Mouse (Mus musculus) mature B cell (primary cell): ENCODE results near the gene Msln.
"Not testable (repeated sequence)": the region's sequence is repeated elsewhere in the genome, so short reads cannot be mapped to it uniquely, and the experiment has no call there.

Experiments used
- in situ Hi-C: fragments of 300-500 bp; cut with MboI; formaldehyde crosslinking; loops from 2 replicates; pipeline ENCODE4 v1.14.3; 2019

The Msln gene

DNA sequence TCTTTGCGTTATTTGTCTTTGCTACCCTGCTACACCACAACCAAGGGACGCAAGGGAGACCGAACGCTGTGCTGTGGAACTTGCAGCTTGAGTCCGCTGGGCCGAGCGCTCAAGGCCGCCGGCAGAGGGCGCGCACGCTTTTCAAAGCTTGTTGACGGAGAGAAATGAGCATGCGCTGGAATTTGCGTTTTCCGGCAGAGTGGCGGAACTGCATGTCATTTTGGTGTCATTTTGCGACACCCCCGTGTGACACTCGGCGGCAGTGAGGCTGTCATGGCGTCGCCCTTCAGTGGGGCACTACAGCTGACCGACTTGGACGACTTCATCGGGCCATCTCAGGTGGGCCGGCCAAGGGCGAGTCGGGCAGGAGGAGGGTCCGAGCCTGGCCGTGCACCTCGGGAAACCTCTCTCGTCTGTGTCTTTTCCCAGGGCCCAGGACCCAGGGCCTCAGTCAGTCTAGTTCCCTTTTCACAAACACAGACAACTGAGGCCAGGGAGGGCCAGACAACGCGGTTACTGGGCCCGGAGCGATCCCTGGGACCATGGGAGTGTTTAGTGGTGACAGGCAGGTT is 19.5 kb upstream of the Msln start, which contains the start of gene Narfl:
TSS of gene Narfl (plus strand) at position 228 of the 572 bp plus-strand sequence.
- in situ Hi-C loops, result no loop called here

DNA sequence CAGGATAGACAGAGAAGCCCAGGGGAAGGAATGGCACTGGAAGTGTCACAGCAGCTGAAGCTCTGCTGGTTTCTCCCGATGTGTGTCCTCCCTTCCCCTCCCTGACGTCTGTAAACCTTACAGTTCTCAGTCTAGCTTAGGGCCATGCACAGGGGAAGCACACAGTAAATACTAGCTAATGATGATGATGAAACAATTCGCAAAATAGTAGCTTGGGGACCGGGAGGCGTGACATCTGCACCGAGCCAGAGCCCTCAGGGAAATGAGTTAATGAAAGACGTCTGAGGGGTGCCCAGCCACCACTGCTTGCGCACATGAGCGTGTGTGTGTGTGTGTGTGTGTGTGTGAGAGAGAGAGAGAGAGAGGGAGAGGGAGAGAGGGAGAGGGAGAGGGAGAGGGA is 15.2 kb upstream of the Msln start:
- in situ Hi-C loops, result loop anchor here (5.0 kb wide), 1 partner anchor 33 kb away; no protein-coding TSS in a partner anchor

DNA sequence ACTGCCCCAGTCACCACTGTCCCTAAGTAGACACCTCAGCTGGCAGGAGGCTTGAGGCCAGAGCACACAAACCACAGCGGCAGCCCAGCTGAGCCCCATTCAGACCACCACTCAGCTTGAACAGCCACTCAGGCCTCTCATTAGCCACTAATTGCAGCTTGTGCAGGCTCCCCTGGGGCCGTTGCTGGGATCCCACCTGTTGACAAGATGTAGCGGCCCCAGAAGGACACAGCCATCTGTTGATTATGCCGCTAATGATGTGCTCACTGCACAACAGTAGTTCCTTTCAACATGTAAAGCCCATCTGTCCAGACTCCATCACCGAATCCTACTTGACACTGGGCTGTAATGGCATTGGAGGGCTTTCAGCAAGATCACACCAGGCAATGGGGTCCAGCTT is 11.7 kb upstream of the Msln start:
- in situ Hi-C loops, result loop anchor here (5.0 kb wide), 1 partner anchor 36 kb away; no protein-coding TSS in a partner anchor

DNA sequence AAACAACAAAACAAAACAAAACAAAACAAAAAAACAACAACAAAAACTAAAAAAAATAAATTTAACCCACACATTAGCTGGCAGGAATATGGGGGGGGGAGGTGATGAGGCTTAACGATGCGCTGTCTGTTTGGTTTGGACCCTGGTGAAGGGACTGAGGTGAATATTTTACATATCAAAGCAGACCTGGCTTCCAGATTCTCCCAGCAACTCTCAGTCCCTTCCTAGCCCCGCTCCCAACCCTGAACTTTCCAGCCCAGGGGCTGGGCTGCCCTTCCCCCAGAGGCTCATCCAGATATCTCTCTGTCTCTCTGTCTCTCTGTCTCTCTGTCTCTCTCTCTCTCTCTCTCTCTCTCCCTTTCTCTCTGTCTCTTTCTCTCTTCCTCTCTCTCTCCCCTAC is 8.4 kb upstream of the Msln start:
- in situ Hi-C loops, result no loop called here

DNA sequence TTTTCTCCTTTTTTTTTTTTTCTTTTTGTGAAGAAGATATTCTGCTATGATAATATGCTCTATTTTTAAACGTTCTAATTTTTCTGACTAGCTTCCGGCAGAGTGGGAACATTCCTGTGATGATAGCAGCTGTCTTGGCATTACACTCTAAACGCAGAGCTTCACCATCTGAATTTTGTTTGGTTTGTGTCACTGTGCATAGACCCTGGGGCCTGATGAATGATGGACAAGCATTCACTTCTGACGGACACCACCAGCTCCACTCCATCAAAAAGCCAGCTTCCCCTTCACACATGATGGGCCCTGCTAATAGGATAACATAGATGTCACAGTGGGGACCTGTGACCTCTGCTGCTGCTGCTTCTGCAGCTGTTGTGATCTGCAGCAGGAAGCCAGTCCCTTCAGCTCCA is 7.4 kb upstream of the Msln start:
- in situ Hi-C loops, result no loop called here

DNA sequence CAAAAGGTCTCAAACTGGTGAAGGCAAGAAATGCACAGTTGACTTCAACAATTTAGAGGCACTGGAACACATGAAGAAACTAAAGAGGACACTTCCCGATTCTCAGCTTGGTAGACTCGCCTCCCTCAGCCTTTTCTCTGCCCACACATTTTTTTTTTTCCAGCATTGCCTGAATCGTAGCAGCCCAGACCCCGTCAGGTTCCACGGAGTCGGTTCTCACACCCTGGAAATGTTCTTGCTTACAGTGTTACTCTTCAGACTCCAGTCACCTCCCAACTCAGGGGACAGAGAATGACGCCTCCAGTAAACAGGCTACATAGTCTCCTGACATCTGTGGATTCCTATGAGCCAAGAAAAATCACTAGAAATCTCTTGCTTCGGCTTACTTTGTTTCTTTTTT is 6.0 kb upstream of the Msln start:
- in situ Hi-C loops, result no loop called here

DNA sequence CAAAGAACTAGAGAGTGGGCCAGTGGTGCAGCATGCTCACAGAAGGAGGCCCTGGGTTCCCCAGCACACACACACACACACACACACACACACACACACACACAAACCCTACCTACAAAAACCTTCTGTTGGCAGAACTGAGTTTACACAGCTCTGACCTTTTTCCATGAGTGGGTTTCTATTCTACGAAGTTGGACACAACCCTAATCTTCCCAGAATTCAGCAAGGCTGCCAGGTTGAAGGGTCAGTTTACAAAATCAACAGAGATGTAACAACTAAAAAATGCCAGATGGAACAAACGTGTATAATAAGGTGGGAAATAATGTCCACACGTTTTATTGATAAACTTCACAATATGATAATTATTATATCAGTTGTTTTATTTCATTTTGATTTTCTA is 3.5 kb upstream of the Msln start:
- in situ Hi-C loops, result no loop called here

DNA sequence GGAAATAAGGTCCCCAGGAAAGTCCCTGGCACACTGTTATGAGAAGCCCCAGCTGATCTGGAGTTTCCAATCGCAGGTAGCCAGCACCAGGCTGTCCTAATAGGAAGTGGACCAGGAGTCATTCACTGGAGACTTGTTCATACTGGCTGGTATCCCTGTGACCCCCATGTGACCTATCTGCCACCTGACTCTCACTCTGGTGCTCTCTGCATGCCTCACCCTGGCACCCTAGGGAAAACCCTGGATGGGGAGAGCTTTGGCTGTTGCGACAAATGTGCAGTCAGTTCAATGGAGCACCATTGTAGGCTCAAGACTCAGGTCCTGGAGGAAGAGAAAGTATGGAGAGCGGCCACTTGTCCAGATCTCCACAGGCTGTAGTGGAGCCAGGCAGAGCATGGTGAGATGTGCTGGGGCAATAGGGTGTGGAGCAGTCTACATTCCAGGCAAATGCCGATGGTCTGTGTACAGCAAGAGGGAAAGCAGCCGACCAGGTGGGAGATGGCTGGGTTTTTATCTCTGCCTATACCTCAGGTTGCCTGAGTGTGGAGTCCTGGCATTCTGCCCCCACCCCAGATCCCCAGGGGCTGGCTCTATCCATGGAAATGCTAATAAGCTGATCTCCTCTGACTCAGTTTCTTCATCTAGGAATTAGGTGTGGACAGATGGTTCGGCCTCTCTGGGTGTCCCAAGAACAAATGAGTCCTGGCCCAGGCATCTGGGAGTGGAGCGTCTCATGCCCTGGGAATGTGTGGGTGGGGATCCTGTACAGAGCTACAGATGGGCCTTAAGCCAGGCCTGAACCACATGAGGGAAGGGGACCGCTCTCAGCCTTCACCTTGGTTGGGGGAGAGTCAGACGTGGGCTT is 2.4 kb upstream of the Msln start:
- in situ Hi-C loops, result no loop called here

DNA sequence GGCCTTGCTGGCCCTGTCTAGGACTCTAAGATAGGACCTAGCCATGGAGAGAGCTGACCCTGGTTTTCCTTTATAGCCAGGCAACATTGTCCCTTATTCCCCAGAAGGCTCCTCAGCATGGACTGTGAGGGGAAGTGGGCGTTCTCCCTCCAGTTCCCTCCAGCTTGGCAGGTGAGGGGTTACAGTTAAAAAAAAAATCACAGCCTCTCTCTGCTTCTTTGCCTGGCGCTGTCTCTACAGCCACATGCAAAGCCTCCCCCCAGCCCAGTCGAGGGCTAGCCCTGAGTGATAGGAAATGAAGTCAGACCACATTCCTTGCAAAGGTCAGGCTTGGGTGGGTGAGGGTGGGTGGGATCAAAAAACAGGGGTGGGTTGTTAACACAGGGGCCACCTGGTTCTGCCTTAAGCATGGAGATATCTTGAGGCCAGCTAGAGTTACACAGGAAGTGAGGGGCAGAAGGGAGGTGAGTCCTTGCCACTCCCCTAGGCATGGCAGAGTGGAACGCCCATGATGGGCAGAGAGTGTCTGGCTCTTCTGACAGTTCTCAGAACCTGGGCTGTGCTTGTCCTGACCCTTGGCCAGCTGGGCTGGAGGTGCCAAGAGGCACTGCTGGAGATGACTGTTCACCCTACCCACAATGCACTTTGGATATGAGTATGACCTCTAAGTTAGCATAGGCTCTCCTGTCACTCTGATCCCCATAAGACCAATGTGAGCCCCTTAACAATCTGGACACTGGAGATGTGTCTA is 1.6 kb upstream of the Msln start:
- in situ Hi-C loops, result no loop called here

DNA sequence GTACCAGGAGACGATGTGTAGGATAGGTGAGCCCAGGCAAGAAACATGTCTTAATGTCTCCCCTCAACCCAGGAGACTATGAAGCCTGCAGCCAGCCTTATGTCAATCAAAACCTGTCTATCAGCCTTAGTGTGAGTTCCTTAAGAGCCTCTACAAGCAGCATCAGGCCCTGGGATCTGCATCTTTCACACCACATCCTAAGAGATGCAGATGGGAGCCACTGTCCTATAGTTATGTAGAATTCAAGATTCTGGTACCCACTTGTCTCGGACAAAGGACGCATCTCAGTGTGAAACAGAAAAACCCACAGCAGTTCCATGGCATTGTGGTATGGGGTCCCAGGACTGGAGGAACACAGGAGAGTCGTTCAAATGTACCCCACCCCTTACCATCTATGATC is 908 bp upstream of the Msln start:
- in situ Hi-C loops, result no loop called here

DNA sequence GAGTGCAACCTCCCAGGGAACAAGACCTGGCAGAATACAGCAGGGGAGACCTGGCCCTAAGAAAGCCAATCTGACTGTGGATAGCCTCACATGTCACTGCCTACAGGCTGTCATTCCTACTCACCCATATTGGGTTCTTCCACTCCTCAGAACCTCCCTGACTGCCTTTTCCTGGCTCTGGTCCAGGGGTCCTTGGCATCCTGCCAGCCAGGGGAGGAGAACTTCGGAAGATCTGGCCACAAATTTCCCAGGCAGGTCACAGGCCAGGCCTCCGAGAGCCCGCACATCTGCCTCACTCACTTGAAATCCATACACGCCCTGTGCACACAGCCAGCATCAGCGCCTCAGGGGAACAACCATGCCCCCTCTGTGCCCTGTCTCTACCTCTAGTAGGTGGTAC is 2.7 kb downstream of the Msln start:
- in situ Hi-C loops, result no loop called here

DNA sequence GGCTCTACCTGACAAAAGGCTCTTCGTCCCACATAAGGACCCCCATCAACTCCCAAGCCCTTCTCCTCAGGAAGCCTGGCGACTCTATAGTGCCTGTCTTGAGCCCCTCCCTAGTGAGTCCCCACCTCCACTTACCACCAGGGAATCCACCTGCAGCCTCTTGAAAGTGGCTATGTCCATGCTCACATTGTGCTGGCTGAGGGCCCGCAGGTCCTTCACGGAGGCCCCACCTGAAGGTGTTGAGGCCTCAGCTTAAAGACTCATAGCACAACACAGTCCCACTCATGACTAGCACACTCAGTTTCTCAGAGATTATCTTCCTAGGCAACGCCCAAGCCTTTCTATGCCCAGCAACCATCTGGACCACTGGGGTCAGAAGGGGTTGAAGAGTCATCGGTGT is 4.9 kb downstream of the Msln start:
- in situ Hi-C loops, result no loop called here

DNA sequence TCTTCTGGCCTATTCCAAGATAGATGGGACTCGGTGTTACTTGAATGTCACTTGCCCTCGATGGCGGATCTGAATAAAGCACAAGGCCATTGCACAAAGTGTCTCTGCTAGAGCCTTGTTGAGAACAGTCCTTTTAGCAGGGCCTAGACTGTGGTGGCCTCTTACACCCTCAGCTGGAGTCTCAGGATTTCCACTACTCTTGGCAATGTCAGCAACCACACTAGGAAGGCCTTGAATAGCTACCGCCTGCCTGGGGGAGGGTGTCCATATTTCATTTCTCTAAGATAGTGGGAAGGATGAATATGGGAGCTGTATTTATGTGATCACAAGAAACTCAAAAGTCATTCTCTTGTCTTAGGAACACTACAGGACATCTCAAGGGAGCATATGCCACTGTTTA is 5.9 kb downstream of the Msln start:
- in situ Hi-C loops, result no loop called here

DNA sequence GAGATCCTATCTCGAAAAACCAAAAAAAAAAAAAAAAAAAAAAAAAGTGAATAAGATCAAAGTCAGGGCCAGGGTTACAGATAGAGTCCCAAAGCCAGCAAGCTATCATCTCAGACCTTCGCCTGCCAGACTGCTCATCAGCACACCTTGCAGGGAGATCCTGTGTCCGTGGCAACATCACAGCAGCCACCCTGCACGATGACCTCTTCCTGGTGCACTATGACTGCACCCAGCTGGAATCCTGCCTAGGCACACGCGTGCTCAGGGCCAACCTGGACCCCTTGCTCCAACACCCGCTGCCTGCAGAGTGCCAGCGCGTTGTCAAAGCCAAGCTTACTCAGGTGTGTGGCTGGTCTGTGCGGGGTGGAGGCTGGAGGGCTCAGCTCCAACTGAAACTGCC is 9.9 kb downstream of the Msln start:
- in situ Hi-C loops, result no loop called here

DNA sequence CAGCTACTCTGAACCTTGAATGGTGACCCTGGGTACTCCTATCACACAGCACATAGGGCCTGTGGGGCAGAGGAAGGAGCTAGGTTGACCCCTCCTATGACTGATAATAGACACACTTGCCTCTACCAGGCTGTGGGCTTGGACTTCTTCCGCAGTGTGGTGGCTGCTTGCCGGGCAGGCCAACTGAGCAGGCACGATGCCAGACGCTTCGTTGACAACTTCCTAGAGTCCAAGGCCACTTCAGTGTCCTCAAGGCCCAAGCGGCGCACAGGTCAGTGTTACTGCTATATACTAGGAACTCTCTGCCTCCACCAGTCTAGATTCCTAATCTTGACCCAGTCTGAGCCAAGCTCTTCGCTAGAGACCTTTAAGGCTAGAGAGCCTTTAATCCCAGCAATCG is 10.3 kb downstream of the Msln start:
- in situ Hi-C loops, result no loop called here

DNA sequence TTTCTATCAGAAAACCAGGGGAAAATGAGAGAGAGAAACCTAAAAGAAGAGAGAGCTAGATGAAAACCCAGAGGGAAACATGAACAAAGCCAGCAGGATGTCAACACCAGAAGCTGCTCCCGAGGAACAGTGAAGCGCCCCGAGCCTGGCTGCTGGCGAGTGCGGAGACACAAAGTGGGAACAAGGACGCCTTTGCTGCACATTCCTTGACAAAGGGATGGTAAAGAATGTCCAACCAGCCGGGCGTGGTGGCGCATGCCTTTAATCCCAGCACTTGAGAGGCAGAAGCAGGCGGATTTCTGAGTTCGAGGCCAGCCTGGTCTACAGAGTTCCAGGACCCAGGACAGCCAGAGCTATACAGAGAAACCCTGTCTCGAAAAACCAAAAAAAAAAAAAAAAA is 12.7 kb downstream of the Msln start:
- in situ Hi-C loops, result not testable (repeated sequence)

DNA sequence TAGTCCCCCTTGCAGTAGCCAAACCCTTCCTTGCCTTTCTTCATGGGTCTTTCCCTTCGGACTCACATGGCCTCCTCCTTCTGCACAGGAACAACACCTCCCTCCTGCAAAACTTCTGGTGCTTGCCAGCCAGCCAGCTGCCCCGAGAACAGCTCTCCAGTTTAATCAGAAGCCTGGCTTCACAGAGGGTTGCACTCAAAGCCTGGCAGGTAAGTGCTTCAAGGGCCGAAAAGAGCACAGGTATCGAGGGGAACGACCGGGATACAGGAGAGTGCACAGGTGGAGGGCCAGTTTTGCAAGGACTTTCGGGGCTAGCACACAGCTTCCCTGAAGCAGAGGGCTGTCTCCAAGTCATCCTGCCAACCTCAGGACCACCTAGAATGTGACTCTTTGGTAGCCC is 15.3 kb downstream of the Msln start:
- in situ Hi-C loops, result no loop called here

DNA sequence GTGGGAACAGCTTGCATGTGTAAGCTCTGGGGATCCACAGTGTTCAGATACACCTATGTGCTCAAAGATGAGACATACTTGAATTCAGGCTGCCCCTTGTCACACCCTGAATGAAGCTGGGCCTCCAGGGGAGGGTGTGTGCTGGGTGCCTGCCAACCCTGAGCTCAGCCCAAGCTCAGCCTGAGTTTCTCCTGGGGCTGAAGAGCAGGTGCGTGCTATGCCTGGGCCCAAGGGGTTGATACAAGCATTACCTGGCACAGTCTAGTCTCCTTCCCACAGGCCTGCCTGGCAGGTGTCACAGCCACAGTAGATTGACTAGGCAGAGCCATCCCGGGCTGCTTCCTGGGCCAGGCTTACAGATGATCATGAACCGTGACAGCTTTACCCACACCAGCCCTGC is 18.4 kb downstream of the Msln start, which contains the start of gene Mslnl:
TSS of gene Mslnl (plus strand) at position 298 of the 400 bp plus-strand sequence.
- in situ Hi-C loops, result no loop called here

DNA sequence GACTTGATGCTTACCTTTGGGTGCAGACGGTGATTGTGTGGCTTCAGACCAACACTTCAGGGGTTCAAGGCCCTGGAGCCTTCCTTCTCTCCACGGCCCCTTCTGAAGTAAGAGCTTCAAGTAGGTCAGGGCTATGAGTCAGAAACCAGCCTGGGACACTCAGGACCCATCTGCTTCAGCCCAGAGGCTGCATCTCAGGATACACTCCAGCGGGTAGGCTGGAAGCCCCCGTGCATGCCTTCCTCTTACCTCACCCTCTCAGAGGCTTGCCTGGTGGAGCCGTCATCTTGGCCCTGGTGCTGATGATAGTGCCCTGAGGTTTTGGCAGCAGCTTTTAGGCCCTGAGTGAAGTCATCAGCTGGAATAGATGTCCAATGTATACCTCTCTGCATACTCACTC is 18.9 kb downstream of the Msln start:
- in situ Hi-C loops, result no loop called here

DNA sequence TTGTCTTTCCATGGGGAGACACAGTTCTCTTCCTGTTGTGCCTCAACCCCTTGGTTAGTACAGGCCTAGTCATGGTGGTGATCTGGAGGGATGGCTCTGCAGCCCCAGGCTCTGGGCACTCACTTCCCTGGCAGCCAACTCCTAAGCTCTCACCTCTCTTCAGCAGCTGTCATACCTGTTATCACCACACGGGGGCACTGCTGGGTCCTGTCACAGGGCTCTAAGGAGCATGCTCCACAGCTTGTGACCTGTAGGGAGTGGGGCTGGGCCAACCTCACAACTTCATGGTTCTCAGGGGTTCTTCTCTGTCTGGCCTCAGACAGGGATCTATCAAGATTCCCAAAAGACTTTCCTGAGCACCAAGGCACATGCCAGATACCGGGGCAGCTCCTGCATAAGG is 22.1 kb downstream of the Msln start:
- in situ Hi-C loops, result no loop called here

DNA sequence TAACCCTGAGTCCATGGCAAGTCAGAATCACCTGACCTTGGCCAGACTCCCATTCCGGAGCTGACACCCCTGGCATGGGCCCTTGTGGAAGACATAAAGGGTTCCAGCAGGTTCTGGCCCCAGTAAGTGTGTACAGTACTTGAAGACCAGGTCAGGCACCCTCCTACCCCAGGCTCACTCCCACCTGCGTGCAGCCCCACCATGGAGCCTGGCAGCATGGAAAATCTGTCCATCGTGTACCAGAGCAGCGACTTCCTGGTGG is 26.2 kb downstream of the Msln start:
- in situ Hi-C loops, result no loop called here

DNA sequence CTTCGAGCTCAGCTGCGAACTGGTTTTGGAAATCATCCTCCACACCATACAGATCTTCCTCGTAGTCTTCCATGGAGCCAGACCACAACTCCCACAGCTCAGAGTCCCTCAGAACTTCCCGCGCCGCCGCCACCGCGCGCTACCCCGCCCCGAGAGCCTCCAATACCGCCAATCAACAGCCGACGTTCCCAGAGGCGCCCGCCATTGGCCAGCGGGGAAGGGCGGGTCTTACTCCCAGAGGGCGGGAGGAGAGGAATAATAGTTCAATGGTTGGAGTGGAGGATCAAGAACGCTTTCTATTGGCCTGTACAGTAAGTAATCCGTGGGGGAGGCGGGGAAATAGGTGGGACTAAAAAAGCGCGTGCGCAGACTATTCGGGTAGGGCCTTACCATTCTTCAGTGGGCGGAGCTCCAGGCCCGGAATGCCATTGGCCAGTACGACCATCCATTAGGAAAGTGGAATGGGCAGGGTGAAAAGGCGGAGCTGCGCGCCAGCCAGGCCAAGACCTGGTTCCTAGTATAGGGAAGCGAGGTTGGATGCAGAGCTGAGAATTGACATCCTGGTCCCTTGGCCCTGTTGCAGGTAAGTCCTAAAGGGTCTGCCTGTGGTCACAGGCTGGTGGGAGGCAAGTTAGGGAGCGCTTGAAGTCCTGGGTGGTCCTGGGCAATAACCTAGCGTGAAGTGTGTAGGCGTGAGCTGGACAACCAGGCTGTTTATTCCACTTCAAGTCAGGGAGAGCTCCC is 26.7 kb downstream of the Msln start, which contains the start of the genes Chtf18 and Rpusd1:
TSS of gene Chtf18 (minus strand) at position 155 of the 744 bp plus-strand sequence.
TSS of gene Rpusd1 (plus strand) at position 406 of the 744 bp plus-strand sequence.
- in situ Hi-C loops, result no loop called here
